Mouse (Mus musculus) liver, adult 2 months (tissue): ENCODE measurements around the gene Hspb11.

Experiments used
- CTCF ChIP-seq: fragments of 200-500 bp; IDR thresholded peaks from 2 replicates; pipeline ENCODE4 v1.5.1; 2011; ENCODE audit warnings: low read depth, low read length, control low read depth
- POLR2A ChIP-seq: fragments of 200-500 bp; IDR thresholded peaks from 2 replicates; pipeline ENCODE4 v1.6.1; 2011; ENCODE audit warnings: low read length, control low read depth; ENCODE audit not compliant: insufficient read depth; ENCODE audit errors: extremely low read depth

DNA sequence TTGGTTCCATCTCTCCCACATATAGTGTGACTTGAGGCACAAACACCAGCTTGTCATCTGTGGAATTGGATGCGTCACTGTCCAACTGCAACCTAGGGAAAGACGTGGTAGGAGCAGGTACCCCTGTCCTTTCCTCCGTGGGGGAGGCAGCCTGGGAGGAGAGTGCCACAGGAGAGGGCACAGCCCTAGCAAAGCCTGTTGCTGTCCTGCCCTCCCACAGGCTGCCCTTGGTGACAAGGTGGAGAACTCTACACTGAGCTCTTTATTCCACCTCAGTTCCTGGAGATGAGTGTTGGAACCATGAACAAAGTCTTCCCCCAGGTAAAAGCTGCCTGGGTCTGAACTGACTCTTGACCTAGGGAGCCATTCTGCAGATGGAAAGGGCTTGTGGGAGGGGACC, 44.5 kb upstream of the Hspb11 start, which contains the start of gene Ldlrad1:
- TF ChIP-seq CTCF (no peak), POLR2A (no peak)
